In the genomic region with DNA sequence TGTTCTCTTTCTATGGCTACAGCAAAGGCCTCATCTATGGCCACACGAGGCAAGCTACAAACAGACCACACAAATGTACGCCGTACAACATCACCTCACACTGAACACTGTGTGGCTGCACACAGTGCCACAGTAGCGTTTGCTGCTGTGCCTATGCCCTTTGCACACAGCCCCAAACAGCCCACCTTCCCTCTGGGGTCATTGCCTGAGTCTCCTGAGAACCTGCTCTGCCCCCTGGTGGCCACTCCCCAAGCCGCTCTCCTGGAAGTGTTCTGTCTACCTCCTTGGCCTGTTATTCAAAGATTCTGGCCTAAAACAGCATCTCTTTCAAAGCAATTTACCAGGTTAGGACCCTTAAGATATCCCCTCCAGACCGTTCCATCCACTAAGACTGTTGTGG, we compare ENCODE assay signal across 9 mouse cellular contexts. TPM values are rescaled to one million over a fixed set of nuclear protein-coding genes. Genes with fewer than 3 reads are reported as not detected.
DNase-seq lines count a peak whose midpoint lies in the region; ATAC-seq and TF ChIP-seq lines count a peak whose summit lies in the region.
"Had no signal": no experiment of that assay in that cellular context is flagged by ENCODE, and none has a peak within 500 bp of the region (broad histone marks: within the 10 kb centered on the region; RNA-seq: fewer than 3 reads in every experiment).

No protein-coding gene starts in this region.

- H3K36me3 ChIP-seq in liver, adult 2 months (ENCODE audit: control insufficient read depth, insufficient read depth, low read length) = no peaks in the 10 kb centered on the region
- no peaks in the 10 kb centered on the region for H3K36me3 ChIP-seq in liver, embryonic 12.5 days
- H3K36me3 ChIP-seq in intestine, postnatal 0 days (ENCODE audit: control insufficient read depth, insufficient read depth) = no peaks in the 10 kb centered on the region
- H3K36me3 ChIP-seq in limb, embryonic 10.5 days = peaks cover 10% of the 10 kb centered on the region

- TF ChIP-seq POLR2A in liver, adult 2 months (IDR thresholded peaks at IDR 0.05; ENCODE audit: extremely low read depth, insufficient read depth, low read length) = no peak

- peak; percentile 87 for TF ChIP-seq CTCF in liver, adult 2 months (IDR thresholded peaks at IDR 0.05; ENCODE audit: low read depth, low read length)
- TF ChIP-seq CTCF in intestine, postnatal 0 days (IDR thresholded peaks at IDR 0.05; ENCODE audit: low read depth) = peak; percentile 87

- no peak overlapping the region for H3K9ac ChIP-seq in liver, adult 2 months (ENCODE audit: low read depth, low read length)
- H3K9ac ChIP-seq in liver, embryonic 12.5 days = no peak overlapping the region
- H3K9ac ChIP-seq in intestine, postnatal 0 days (ENCODE audit: low read depth, low read length) = no peak overlapping the region

- no peaks in the 10 kb centered on the region for H3K9me3 ChIP-seq in liver, embryonic 12.5 days (replicated peaks)
- H3K9me3 ChIP-seq in intestine, postnatal 0 days (ENCODE audit: control insufficient read depth) = no peaks in the 10 kb centered on the region
- no peaks in the 10 kb centered on the region for H3K9me3 ChIP-seq in limb, embryonic 10.5 days (replicated peaks)

- H3K27me3 ChIP-seq in liver, adult 2 months (ENCODE audit: control insufficient read depth, insufficient read depth, low read length) = no peaks in the 10 kb centered on the region
- peaks cover 30% of the 10 kb centered on the region for H3K27me3 ChIP-seq in liver, embryonic 12.5 days (replicated peaks)
- no peaks in the 10 kb centered on the region for H3K27me3 ChIP-seq in intestine, postnatal 0 days (replicated peaks; ENCODE audit: control insufficient read depth, insufficient read depth, low read length)
- H3K27me3 ChIP-seq in limb, embryonic 10.5 days (ENCODE audit: low read depth, poor library complexity, severe bottlenecking) = peaks cover 70% of the 10 kb centered on the region

- H3K4me2 ChIP-seq in liver, embryonic 12.5 days = no peak overlapping the region
- H3K4me2 ChIP-seq in intestine, postnatal 0 days (replicated peaks; ENCODE audit: low read depth) = no peak overlapping the region

- no peak overlapping the region for H3K4me3 ChIP-seq in liver, adult 2 months (ENCODE audit: insufficient read depth, low read depth, low read length)
- no peak overlapping the region for H3K4me3 ChIP-seq in liver, embryonic 12.5 days
- no peak overlapping the region for H3K4me3 ChIP-seq in intestine, postnatal 0 days (ENCODE audit: low read depth, low read length)
- no peak overlapping the region for H3K4me3 ChIP-seq in limb, embryonic 10.5 days
- H3K4me3 ChIP-seq: myocyte had no signal

- ATAC-seq in liver, embryonic 12.5 days = no peak
- peak; percentile 77 for ATAC-seq in frontal cortex, adult (ENCODE audit: low TSS enrichment)
- ATAC-seq in intestine, postnatal 0 days = no peak

- H3K79me2 ChIP-seq in liver, adult 2 months (ENCODE audit: control insufficient read depth, insufficient read depth, low read length) = no peaks in the 10 kb centered on the region

- no peak overlapping the region for H3K27ac ChIP-seq in liver, adult 2 months (replicated peaks; ENCODE audit: insufficient read depth, low read depth, low read length)
- no peak overlapping the region for H3K27ac ChIP-seq in liver, embryonic 12.5 days
- H3K27ac ChIP-seq in intestine, postnatal 0 days (ENCODE audit: low read depth, low read length) = no peak overlapping the region
- no peak overlapping the region for H3K27ac ChIP-seq in limb, embryonic 10.5 days

- WGBS in liver, adult 2 months = 64% methylated on average over 6 of the region's 6 CpGs
- 45% methylated on average over 6 of the region's 6 CpGs for WGBS in liver, embryonic 12.5 days (ENCODE audit: insufficient replicate concordance)
- WGBS in intestine, postnatal 0 days = 45% methylated on average over 6 of the region's 6 CpGs
- 43% methylated on average over 6 of the region's 6 CpGs for WGBS in limb, embryonic 10.5 days

- DNase-seq in liver, adult 2 months (ENCODE audit: extremely low read depth, low read depth, low spot score) = peak; percentile 24
- DNase-seq in cerebellum, adult 8-10 months = peak; percentile 81
- DNase-seq in limb, embryonic 10.5 days (ENCODE audit: low spot score) = peak; percentile 92
- peak; percentile 47 to 61 for DNase-seq in natural killer cell, adult 2 months (ENCODE audit: low spot score in 2 of 2)
- DNase-seq in thymus, postnatal 0 days (ENCODE audit: low spot score) = peak; percentile 73

- no peaks in the 10 kb centered on the region for H3K4me1 ChIP-seq in liver, adult 2 months (ENCODE audit: control insufficient read depth, insufficient read depth, low read length)
- H3K4me1 ChIP-seq in liver, embryonic 12.5 days = peaks cover 22% of the 10 kb centered on the region
- H3K4me1 ChIP-seq in intestine, postnatal 0 days (replicated peaks; ENCODE audit: control insufficient read depth, insufficient read depth, low read length) = no peaks in the 10 kb centered on the region
- peaks cover 52% of the 10 kb centered on the region for H3K4me1 ChIP-seq in limb, embryonic 10.5 days

RNA-seq across cellular contexts. Expression of gene Enho, which starts 13.2 kb away (rescaled TPM):
- 26.4 and 42.8 TPM in 2 replicates for total RNA-seq in liver, adult 2 months (2014; rRNA removed)
- 51.1 and 114 TPM in 2 replicates for polyA plus RNA-seq in liver, adult 2 months (2012; rRNA removed)
- polyA plus RNA-seq in liver, embryonic 12.5 days (2016; fragmentation: Nextera tagmentation; extraction: Ambion mirVana) = 1.1 and 1.5 TPM in 2 replicates
- polyA plus RNA-seq in intestine, postnatal 0 days (2015; fragmentation: Nextera tagmentation; extraction: Ambion mirVana) = 8.5 and 8.6 TPM in 2 replicates
- 21.0 and 24.2 TPM in 2 replicates for polyA plus RNA-seq in limb, embryonic 10.5 days (2016; fragmentation: Nextera tagmentation; extraction: Ambion mirVana)
- 10.3 and 10.5 TPM in 2 replicates for polyA plus RNA-seq in thymus, postnatal 0 days (2015; fragmentation: Nextera tagmentation; extraction: Ambion mirVana)

RNA-seq across cellular contexts. Expression of gene Cntfr, which starts 43.6 kb away (rescaled TPM):
- 0.74 and 0.87 TPM in 2 replicates for total RNA-seq in liver, adult 2 months (2014; rRNA removed)
- polyA plus RNA-seq in liver, adult 2 months (2012; rRNA removed) = 1.8 and 2.3 TPM in 2 replicates
- 1.4 and 1.7 TPM in 2 replicates for polyA plus RNA-seq in liver, embryonic 12.5 days (2016; fragmentation: Nextera tagmentation; extraction: Ambion mirVana)
- polyA plus RNA-seq in intestine, postnatal 0 days (2015; fragmentation: Nextera tagmentation; extraction: Ambion mirVana) = 1.9 and 2.8 TPM in 2 replicates
- 6.1 and 7.8 TPM in 2 replicates for polyA plus RNA-seq in limb, embryonic 10.5 days (2016; fragmentation: Nextera tagmentation; extraction: Ambion mirVana)
- 0.26 and 0.43 TPM in 2 replicates for polyA plus RNA-seq in thymus, postnatal 0 days (2015; fragmentation: Nextera tagmentation; extraction: Ambion mirVana)

RNA-seq across cellular contexts. Expression of gene Il11ra1, which starts 46.5 kb away (rescaled TPM):
- 38.6 and 42.4 TPM in 2 replicates for total RNA-seq in liver, adult 2 months (2014; rRNA removed)
- polyA plus RNA-seq in liver, adult 2 months (2012; rRNA removed) = 129 and 155 TPM in 2 replicates
- 39.7 and 43.0 TPM in 2 replicates for polyA plus RNA-seq in liver, embryonic 12.5 days (2016; fragmentation: Nextera tagmentation; extraction: Ambion mirVana)
- polyA plus RNA-seq in intestine, postnatal 0 days (2015; fragmentation: Nextera tagmentation; extraction: Ambion mirVana) = 63.8 and 63.9 TPM in 2 replicates
- 202 and 253 TPM in 2 replicates for polyA plus RNA-seq in limb, embryonic 10.5 days (2016; fragmentation: Nextera tagmentation; extraction: Ambion mirVana)
- 35.8 and 39.3 TPM in 2 replicates for polyA plus RNA-seq in thymus, postnatal 0 days (2015; fragmentation: Nextera tagmentation; extraction: Ambion mirVana)

Comparison
In these comparisons a context has a peak if more than half of its experiments do, and no peak if none do; other contexts are left out.
1. DNase-seq: peak in every context shown above with its lines; median percentile 92 in limb, embryonic 10.5 days; 81 in cerebellum, adult 8-10 months; 73 in thymus, postnatal 0 days; 54 in natural killer cell, adult 2 months; 24 in liver, adult 2 months.